Mouse (Mus musculus): ENCODE data around the gene Aldh3a2.

GRCm38 (mm10) chr11:61183820-61184219, 83.4 kb downstream of the Aldh3a2 start:
- no peak for TF ChIP-seq POLR2A (IDR thresholded peaks at IDR 0.05; ENCODE audit: insufficient read depth, low read depth, low read length)
- TF ChIP-seq CTCF (IDR thresholded peaks at IDR 0.05; ENCODE audit: insufficient read depth, low read depth, low read length): no peak
